Mouse (Mus musculus): Measurements from ENCODE around the gene Coro2a.

DNA sequence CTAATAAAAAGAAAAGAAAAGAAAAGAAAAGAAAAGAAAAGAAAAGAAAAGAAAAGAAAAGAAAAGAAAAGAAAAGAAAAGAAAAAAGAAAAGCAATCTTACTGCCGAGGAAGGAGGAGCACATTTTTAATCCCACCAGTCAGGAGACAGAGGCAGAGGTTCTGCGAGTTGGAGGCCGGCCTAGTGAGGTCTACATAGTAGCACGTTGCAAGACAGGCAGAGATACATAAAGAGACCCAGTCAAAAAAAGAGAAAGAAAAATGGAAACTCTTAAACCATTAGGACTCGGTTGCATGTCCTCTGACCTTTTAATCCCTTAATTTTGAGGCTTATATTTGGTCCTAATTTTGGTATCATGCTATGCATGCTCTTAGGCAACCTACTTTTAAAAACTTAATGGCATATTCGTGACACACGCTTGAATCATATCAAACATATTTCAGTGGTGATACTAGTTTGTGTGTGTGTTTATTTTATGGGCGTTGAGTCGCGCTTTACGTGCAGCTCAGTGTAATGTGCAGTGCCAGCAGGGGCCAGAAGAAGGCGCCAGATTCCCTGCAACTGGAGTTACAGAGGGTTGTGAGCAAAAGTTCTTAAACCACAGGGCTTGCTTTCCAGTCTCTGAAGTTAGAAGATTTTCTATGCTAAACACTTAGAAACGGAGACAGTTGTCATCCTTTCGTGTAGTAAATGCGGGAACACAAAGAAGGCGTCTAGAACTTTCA lies 94.1 kb downstream of the Coro2a start:
- no peak for TF ChIP-seq USF1 (IDR thresholded peaks at IDR 0.05; ENCODE audit: low read depth)
- TF ChIP-seq CTCF (IDR thresholded peaks at IDR 0.05; ENCODE audit: control insufficient read depth, insufficient read depth, insufficient read length), result peak; percentile 63

Measured in C2C12 (cell line).